Mouse (Mus musculus) midbrain, embryonic 10.5 days (tissue): ENCODE measurements at regions not wholly inside any gene's neighbourhood (a gene's known extent, or its start where the extent isn't known, plus 50 kb on each side); places are given as distances from the start of the nearest gene placed in this dataset.
A peak's percentile ranks its signal among the peaks of the same experiment; 100 is the strongest.
"Not testable (repeated sequence)": the region's sequence is repeated elsewhere in the genome, so short reads cannot be mapped to it uniquely, and the experiment has no call there.

Experiments
- DNase-seq: peaks from one replicate; pipeline ENCODE4 v3.0.0-alpha.2; 2017; ENCODE audit warnings: low spot score
- H3K27ac ChIP-seq: fragments of 300-500 bp; sonication (generic); replicated peaks from 2 replicates; pipeline ENCODE4 v1.5.1; 2016; ENCODE audit warnings: mild to moderate bottlenecking
- H3K27me3 ChIP-seq: fragments of 300-500 bp; sonication (generic); 2 replicates; pipeline ENCODE4 v1.6.1; 2016; ENCODE audit warnings: low read depth, mild to moderate bottlenecking; ENCODE audit not compliant: poor library complexity, severe bottlenecking
- H3K36me3 ChIP-seq: fragments of 300-500 bp; sonication (generic); 2 replicates; pipeline ENCODE4 v1.6.1; 2016; ENCODE audit warnings: mild to moderate bottlenecking, moderate library complexity
- H3K4me1 ChIP-seq: fragments of 300-500 bp; sonication (generic); 2 replicates; pipeline ENCODE4 v1.6.1; 2016
- H3K4me3 ChIP-seq: fragments of 300-500 bp; sonication (generic); 2 replicates; pipeline ENCODE4 v1.5.1; 2016; ENCODE audit warnings: mild to moderate bottlenecking, moderate library complexity
- H3K9me3 ChIP-seq: fragments of 300-500 bp; sonication (generic); replicated peaks from 2 replicates; pipeline ENCODE4 v1.6.1; 2016; ENCODE audit warnings: mild to moderate bottlenecking
- WGBS: fragments of 180-500 bp; shearing (Covaris S2); methylation state at CpG from one replicate; pipeline ENCODE4 v1.1.7; 2016; 5-methylcytosine and 5-hydroxymethylcytosine counted together

GRCm38 (mm10) chr9:3116311-3116710, 79.6 kb downstream of the Gm10715 start:
- not testable (repeated sequence) for H3K36me3 ChIP-seq, H3K27me3 ChIP-seq, DNase-seq, H3K27ac ChIP-seq, H3K4me1 ChIP-seq, H3K4me3 ChIP-seq
- H3K9me3 ChIP-seq, result peaks cover 51% of the 10 kb centered on the region
- 89% methylated on average over 20 of the region's 20 CpGs for WGBS

GRCm38 (mm10) chr9:3161181-3161580, 124.5 kb downstream of the Gm10715 start:
- Histone ChIP-seq H3K27ac (no peak overlapping the region), H3K4me3 (no peak overlapping the region), H3K9me3 (peaks cover 68% of the 10 kb centered on the region), H3K27me3 (no peaks in the 10 kb centered on the region), H3K4me1 (no peaks in the 10 kb centered on the region), H3K36me3 (no peaks in the 10 kb centered on the region)
- no peak for DNase-seq

- Histone ChIP-seq H3K9me3 (peaks cover 77% of the 10 kb centered on the region), H3K36me3 (no peaks in the 10 kb centered on the region), H3K27ac (no peak overlapping the region), H3K4me3 (no peak overlapping the region), H3K27me3 (no peaks in the 10 kb centered on the region), H3K4me1 (no peaks in the 10 kb centered on the region)
- no peak for DNase-seq
These were observed 147.7 kb downstream of the Gm10715 start for GRCm38 (mm10) chr9:3184343-3184742.

GRCm38 (mm10) chr9:3199151-3200018, 135.6 kb upstream of the Alkbh8 start:
- no peaks in the 10 kb centered on the region for H3K36me3 ChIP-seq
- H3K27ac ChIP-seq, result no peak overlapping the region
- no peak for DNase-seq
- H3K27me3 ChIP-seq, result no peaks in the 10 kb centered on the region
- 37% methylated on average over 33 of the region's 33 CpGs for WGBS
- H3K4me3 ChIP-seq, result no peak overlapping the region
- H3K4me1 ChIP-seq, result no peaks in the 10 kb centered on the region
- H3K9me3 ChIP-seq, result peaks cover 57% of the 10 kb centered on the region

GRCm38 (mm10) chr9:3200019-3200347, 135.0 kb upstream of the Alkbh8 start:
- not testable (repeated sequence) for H3K4me3 ChIP-seq, H3K36me3 ChIP-seq, H3K27me3 ChIP-seq, DNase-seq, H3K4me1 ChIP-seq, H3K27ac ChIP-seq
- WGBS, result 60% methylated on average over 16 of the region's 16 CpGs
- H3K9me3 ChIP-seq, result peaks cover 56% of the 10 kb centered on the region

GRCm38 (mm10) chr9:3208120-3208519, 126.8 kb upstream of the Alkbh8 start:
- not testable (repeated sequence) for H3K4me3 ChIP-seq, H3K36me3 ChIP-seq, DNase-seq, H3K27me3 ChIP-seq, H3K27ac ChIP-seq, H3K4me1 ChIP-seq
- WGBS, result 91% methylated on average over 1 of the region's 1 CpGs
- peaks cover 48% of the 10 kb centered on the region for H3K9me3 ChIP-seq

- DNase-seq, result peak; percentile 97
- Histone ChIP-seq H3K27ac (no peak overlapping the region), H3K9me3 (peaks cover 88% of the 10 kb centered on the region), H3K4me1 (no peaks in the 10 kb centered on the region), H3K4me3 (no peak overlapping the region), H3K27me3 (no peaks in the 10 kb centered on the region), H3K36me3 (no peaks in the 10 kb centered on the region)
- 64% methylated on average over 10 of the region's 10 CpGs for WGBS
These were observed 76.3 kb upstream of the Alkbh8 start for GRCm38 (mm10) chr9:3258396-3259300.

GRCm38 (mm10) chr9:3260181-3260580, 74.8 kb upstream of the Alkbh8 start:
- Histone ChIP-seq H3K9me3 (peaks cover 80% of the 10 kb centered on the region), H3K36me3 (no peaks in the 10 kb centered on the region), H3K4me1 (no peaks in the 10 kb centered on the region), H3K27ac (no peak overlapping the region), H3K4me3 (no peak overlapping the region), H3K27me3 (no peaks in the 10 kb centered on the region)
- 84% methylated on average over 5 of the region's 5 CpGs for WGBS
- no peak for DNase-seq

GRCm38 (mm10) chr9:3260860-3261259, 74.1 kb upstream of the Alkbh8 start:
- no peak overlapping the region for H3K27ac ChIP-seq
- no peak overlapping the region for H3K4me3 ChIP-seq
- peaks cover 83% of the 10 kb centered on the region for H3K9me3 ChIP-seq
- 83% methylated on average over 2 of the region's 2 CpGs for WGBS
- H3K4me1 ChIP-seq, result no peaks in the 10 kb centered on the region
- no peaks in the 10 kb centered on the region for H3K36me3 ChIP-seq
- H3K27me3 ChIP-seq, result no peaks in the 10 kb centered on the region
- DNase-seq, result no peak

- H3K4me1 ChIP-seq, result no peaks in the 10 kb centered on the region
- no peaks in the 10 kb centered on the region for H3K36me3 ChIP-seq
- no peak overlapping the region for H3K4me3 ChIP-seq
- H3K27ac ChIP-seq, result no peak overlapping the region
- H3K27me3 ChIP-seq, result no peaks in the 10 kb centered on the region
- H3K9me3 ChIP-seq, result peaks cover 71% of the 10 kb centered on the region
- no peak for DNase-seq
These were observed 70.5 kb upstream of the Alkbh8 start for GRCm38 (mm10) chr9:3264467-3264866.

- not testable (repeated sequence) for H3K27ac ChIP-seq, DNase-seq, H3K4me3 ChIP-seq, H3K36me3 ChIP-seq, H3K4me1 ChIP-seq, H3K27me3 ChIP-seq
- 89% methylated on average over 8 of the region's 8 CpGs for WGBS
- peaks cover 67% of the 10 kb centered on the region for H3K9me3 ChIP-seq
These were observed 54.4 kb upstream of the Alkbh8 start for GRCm38 (mm10) chr9:3280496-3280895.

- not testable (repeated sequence) for H3K27me3 ChIP-seq, H3K27ac ChIP-seq, H3K36me3 ChIP-seq, DNase-seq, H3K4me1 ChIP-seq, H3K4me3 ChIP-seq
- WGBS, result 91% methylated on average over 3 of the region's 3 CpGs
- peaks cover 53% of the 10 kb centered on the region for H3K9me3 ChIP-seq
These were observed 53.0 kb upstream of the Alkbh8 start for GRCm38 (mm10) chr9:3281906-3282305.

GRCm38 (mm10) chr9:3283381-3283780, 51.6 kb upstream of the Alkbh8 start:
- DNase-seq, H3K36me3 ChIP-seq: not testable (repeated sequence)
- 91% methylated on average over 9 of the region's 9 CpGs for WGBS

More at GRCm38 (mm10) chr9:3283381-3283780, 51.6 kb upstream of the Alkbh8 start:
- H3K27me3 ChIP-seq, H3K4me3 ChIP-seq, H3K4me1 ChIP-seq, H3K27ac ChIP-seq: not testable (repeated sequence)
- peaks cover 41% of the 10 kb centered on the region for H3K9me3 ChIP-seq
